Mouse (Mus musculus): ENCODE data around the gene Matn3.
"Not testable (repeated sequence)": the region's sequence is repeated elsewhere in the genome, so short reads cannot be mapped to it uniquely, and the experiment has no call there.

Gene Matn3

GRCm38 (mm10) chr12:8927652-8928051 lies 20.1 kb upstream of the Matn3 start:
- Histone ChIP-seq H3K4me1 (replicated peaks; ENCODE audit: low read depth, low read length) (peaks cover 48% of the 10 kb centered on the region), H3K4me3 (replicated peaks; ENCODE audit: low read length) (no peak overlapping the region), H3K36me3 (ENCODE audit: insufficient read depth, low read length) (peaks cover 59% of the 10 kb centered on the region), H3K9me3 (ENCODE audit: low read length) (no peaks in the 10 kb centered on the region), H3K27me3 (ENCODE audit: insufficient read depth, low read length) (no peaks in the 10 kb centered on the region)
- TF ChIP-seq NANOG (IDR thresholded peaks at IDR 0.05; ENCODE audit: borderline replicate concordance, low read length) (no peak), POU5F1 (IDR thresholded peaks at IDR 0.05; ENCODE audit: borderline replicate concordance, low read length) (no peak), CTCF (conservative IDR thresholded peaks at IDR 0.05; ENCODE audit: low read length) (no peak)

DNA sequence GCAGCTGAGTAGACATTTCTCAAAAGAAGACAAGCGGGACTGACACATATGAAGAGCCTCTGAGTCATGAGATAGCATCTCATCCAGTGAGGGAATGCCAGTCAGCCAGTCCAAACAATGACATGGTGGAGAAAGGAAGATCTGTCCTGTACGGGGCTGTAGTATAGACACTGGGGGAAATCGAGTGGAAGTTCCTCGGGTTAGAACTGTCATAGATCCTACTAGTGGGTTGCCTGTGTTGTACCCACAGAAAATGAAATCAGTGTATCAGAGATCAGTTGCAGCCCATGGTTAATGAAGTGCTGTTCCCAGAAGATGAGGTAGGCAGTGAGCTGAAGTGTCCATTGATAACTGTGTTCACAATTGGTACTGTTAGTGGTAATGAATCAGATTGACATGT lies 19.0 kb upstream of the Matn3 start:
- Histone ChIP-seq H3K4me3 (replicated peaks; ENCODE audit: low read length) (no peak overlapping the region), H3K27me3 (ENCODE audit: insufficient read depth, low read length) (no peaks in the 10 kb centered on the region), H3K36me3 (ENCODE audit: insufficient read depth, low read length) (peaks cover 65% of the 10 kb centered on the region), H3K9me3 (ENCODE audit: low read length) (no peaks in the 10 kb centered on the region), H3K4me1 (replicated peaks; ENCODE audit: low read depth, low read length) (peaks cover 37% of the 10 kb centered on the region)
- TF ChIP-seq NANOG (IDR thresholded peaks at IDR 0.05; ENCODE audit: borderline replicate concordance, low read length) = no peak
- no peak for TF ChIP-seq POU5F1 (IDR thresholded peaks at IDR 0.05; ENCODE audit: borderline replicate concordance, low read length)
- no peak for TF ChIP-seq CTCF (conservative IDR thresholded peaks at IDR 0.05; ENCODE audit: low read length)

DNA sequence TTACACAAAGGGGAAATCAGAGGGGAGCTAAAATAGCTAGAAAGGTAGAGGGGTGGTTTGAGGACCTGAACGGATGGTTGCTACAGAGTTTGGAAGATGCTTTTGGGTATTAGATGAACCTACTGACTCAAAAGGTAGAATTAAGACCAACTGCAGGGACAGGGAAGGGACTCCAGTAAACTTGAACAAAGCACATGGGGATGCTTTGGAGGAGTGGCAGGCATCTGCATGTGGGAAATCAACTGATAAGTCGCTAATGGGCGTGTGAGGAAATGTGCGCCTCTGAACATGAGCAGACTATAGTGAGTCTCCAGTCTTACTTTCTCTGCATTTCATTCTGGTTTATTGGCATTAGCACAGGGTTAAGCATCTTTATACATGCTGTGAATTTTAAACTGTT lies 16.6 kb upstream of the Matn3 start:
- Histone ChIP-seq H3K4me1 (replicated peaks; ENCODE audit: low read depth, low read length) (peaks cover 28% of the 10 kb centered on the region), H3K27me3 (ENCODE audit: insufficient read depth, low read length) (no peaks in the 10 kb centered on the region), H3K36me3 (ENCODE audit: insufficient read depth, low read length) (peaks cover 70% of the 10 kb centered on the region), H3K9me3 (ENCODE audit: low read length) (no peaks in the 10 kb centered on the region), H3K4me3 (replicated peaks; ENCODE audit: low read length) (no peak overlapping the region)
- no peak for TF ChIP-seq CTCF (conservative IDR thresholded peaks at IDR 0.05; ENCODE audit: low read length)
- TF ChIP-seq POU5F1 (IDR thresholded peaks at IDR 0.05; ENCODE audit: borderline replicate concordance, low read length) = no peak
- TF ChIP-seq NANOG (IDR thresholded peaks at IDR 0.05; ENCODE audit: borderline replicate concordance, low read length) = no peak

- TF ChIP-seq CTCF (conservative IDR thresholded peaks at IDR 0.05; ENCODE audit: low read length) (no peak), NANOG (IDR thresholded peaks at IDR 0.05; ENCODE audit: borderline replicate concordance, low read length) (no peak), POU5F1 (IDR thresholded peaks at IDR 0.05; ENCODE audit: borderline replicate concordance, low read length) (no peak)
Measured at GRCm38 (mm10) chr12:8935349-8935748, 12.4 kb upstream of the Matn3 start.

DNA sequence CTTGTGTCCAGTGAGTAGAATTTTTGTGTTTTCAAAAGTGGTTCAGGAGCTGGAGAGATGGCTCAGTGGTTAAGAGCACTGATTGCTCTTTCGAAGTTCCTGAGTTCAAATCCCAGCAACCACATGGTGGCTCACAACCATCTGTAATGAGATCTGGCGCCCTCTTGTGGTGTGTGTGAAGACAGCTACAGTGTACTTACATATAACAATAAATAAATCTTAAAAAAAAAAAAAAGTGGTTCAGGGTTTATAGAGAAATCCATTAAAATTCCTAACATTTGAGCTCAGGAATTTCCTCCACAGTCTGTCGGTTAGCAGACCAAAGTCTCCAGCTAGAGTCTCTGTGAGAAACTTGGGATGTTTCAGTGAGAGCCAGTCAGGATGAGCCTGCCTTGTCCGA lies 11.5 kb upstream of the Matn3 start:
- TF ChIP-seq CTCF (conservative IDR thresholded peaks at IDR 0.05; ENCODE audit: low read length) = peak; percentile 30
- H3K4me3 ChIP-seq (replicated peaks; ENCODE audit: low read length); H3K9me3 ChIP-seq (ENCODE audit: low read length); H3K27me3 ChIP-seq (ENCODE audit: insufficient read depth, low read length): not testable (repeated sequence)
- peaks cover 34% of the 10 kb centered on the region for H3K4me1 ChIP-seq (replicated peaks; ENCODE audit: low read depth, low read length)
- H3K36me3 ChIP-seq (ENCODE audit: insufficient read depth, low read length) = peaks cover 73% of the 10 kb centered on the region

More at GRCm38 (mm10) chr12:8935349-8935748, 12.4 kb upstream of the Matn3 start:
- Histone ChIP-seq H3K36me3 (ENCODE audit: insufficient read depth, low read length) (peaks cover 76% of the 10 kb centered on the region), H3K27me3 (ENCODE audit: insufficient read depth, low read length) (no peaks in the 10 kb centered on the region), H3K4me3 (replicated peaks; ENCODE audit: low read length) (no peak overlapping the region), H3K4me1 (replicated peaks; ENCODE audit: low read depth, low read length) (peaks cover 34% of the 10 kb centered on the region), H3K9me3 (ENCODE audit: low read length) (no peaks in the 10 kb centered on the region)

DNA sequence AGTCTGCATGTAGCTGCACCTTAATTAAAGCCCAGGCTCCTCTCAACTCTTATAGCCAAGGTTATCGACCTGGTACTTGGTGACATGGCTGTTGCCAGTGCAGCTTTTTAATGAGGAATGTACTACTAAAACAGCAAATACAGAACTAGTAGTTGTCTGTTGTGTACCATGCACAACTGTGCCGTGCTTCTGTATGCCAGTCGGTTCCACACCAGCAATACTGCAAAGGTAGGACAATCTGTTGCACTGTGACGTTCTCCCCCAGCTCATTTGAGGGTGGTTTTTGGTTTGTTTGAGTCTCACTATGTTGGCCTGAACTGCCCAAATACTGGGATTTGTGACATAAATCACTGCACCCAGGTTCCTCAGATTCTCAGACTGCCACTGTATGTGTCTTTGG lies 8.2 kb upstream of the Matn3 start:
- Histone ChIP-seq H3K27me3 (ENCODE audit: insufficient read depth, low read length) (no peaks in the 10 kb centered on the region), H3K4me3 (replicated peaks; ENCODE audit: low read length) (no peak overlapping the region), H3K4me1 (replicated peaks; ENCODE audit: low read depth, low read length) (peaks cover 51% of the 10 kb centered on the region), H3K9me3 (ENCODE audit: low read length) (no peaks in the 10 kb centered on the region), H3K36me3 (ENCODE audit: insufficient read depth, low read length) (peaks cover 46% of the 10 kb centered on the region)
- TF ChIP-seq POU5F1 (IDR thresholded peaks at IDR 0.05; ENCODE audit: borderline replicate concordance, low read length) = no peak
- TF ChIP-seq NANOG (IDR thresholded peaks at IDR 0.05; ENCODE audit: borderline replicate concordance, low read length) = no peak
- no peak for TF ChIP-seq CTCF (conservative IDR thresholded peaks at IDR 0.05; ENCODE audit: low read length)

DNA sequence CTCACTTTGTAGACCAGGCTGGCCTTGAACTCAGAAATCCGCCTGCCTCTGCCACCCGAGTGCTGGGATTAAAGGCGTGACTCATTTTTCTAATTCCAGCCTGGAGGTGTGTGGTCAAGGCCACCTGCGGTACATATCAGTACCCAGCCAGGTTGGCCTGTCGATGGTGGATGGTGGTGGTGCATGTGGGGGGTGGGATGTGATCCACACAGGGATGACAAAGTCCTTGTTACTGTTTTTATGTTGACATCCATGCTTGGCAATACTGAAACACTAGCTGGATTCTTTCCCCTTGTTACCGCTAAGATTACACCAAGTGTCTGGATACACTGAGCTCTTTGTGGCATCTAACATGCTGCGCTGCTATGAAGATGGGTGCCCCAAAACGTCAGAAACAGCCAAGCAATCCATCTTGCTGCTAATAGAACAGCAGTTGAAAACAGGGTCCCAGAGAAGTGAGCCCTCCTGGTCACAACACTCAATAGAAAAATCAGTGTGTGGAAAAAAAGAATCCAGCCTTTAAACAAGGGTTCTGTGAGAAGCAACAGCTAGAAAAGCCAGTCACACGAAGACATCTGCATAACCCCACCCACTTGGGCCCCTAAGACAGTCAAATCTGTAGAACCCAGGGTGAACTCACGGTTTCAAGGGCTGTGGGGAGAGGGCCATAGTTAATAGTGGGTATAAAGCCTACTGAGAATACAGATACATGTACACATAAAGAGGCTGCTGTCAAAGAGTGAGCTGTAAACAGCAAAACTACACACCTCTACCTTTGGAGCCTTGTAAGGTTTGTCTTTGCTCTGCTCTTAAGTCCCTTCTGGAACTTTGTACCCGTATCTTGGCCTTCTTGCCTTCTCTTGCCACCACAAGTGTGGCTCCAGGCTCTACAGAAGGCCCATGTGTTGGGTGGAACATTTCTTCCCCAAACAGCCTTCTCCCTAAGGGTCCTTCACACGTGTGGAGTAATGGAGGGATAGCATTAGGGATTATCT lies 7.4 kb upstream of the Matn3 start:
- no peak overlapping the region for H3K4me3 ChIP-seq (replicated peaks; ENCODE audit: low read length)
- no peaks in the 10 kb centered on the region for H3K9me3 ChIP-seq (ENCODE audit: low read length)
- peaks cover 49% of the 10 kb centered on the region for H3K4me1 ChIP-seq (replicated peaks; ENCODE audit: low read depth, low read length)
- peaks cover 38% of the 10 kb centered on the region for H3K36me3 ChIP-seq (ENCODE audit: insufficient read depth, low read length)
- peaks cover under 1% of the 10 kb centered on the region; the same call in 1 of the 2 replicates for H3K27me3 ChIP-seq (ENCODE audit: insufficient read depth, low read length)
- TF ChIP-seq NANOG (IDR thresholded peaks at IDR 0.05; ENCODE audit: borderline replicate concordance, low read length) = no peak
- no peak for TF ChIP-seq POU5F1 (IDR thresholded peaks at IDR 0.05; ENCODE audit: borderline replicate concordance, low read length)
- no peak for TF ChIP-seq CTCF (conservative IDR thresholded peaks at IDR 0.05; ENCODE audit: low read length)

DNA sequence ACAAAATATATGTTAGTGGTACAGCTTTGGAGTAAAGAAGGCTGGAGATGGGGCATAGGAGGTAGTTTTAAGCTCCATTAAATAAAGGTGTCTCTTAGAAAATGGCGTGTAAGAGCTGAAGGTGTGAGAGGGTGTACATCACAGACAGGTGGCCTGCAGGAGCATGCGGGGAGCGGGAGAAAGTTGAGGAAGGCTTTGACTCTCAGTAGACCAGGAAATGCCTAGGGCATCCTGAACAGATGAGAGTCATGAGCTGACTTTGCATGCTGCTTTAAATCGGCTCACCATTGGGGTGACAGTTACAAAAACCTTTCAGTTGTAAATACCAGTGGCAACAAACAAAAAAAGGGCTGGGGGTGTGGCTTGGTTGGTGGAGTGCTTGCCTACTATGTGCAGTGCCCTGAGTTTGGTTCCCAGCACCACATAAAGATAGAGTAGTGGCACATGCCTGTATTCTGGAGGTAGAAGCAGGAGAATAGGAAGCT lies 6.6 kb upstream of the Matn3 start:
- Histone ChIP-seq H3K27me3 (ENCODE audit: insufficient read depth, low read length) (peaks cover 8% of the 10 kb centered on the region), H3K4me3 (replicated peaks; ENCODE audit: low read length) (no peak overlapping the region), H3K36me3 (ENCODE audit: insufficient read depth, low read length) (peaks cover 29% of the 10 kb centered on the region), H3K9me3 (ENCODE audit: low read length) (no peaks in the 10 kb centered on the region), H3K4me1 (replicated peaks; ENCODE audit: low read depth, low read length) (peaks cover 46% of the 10 kb centered on the region)
- TF ChIP-seq CTCF (conservative IDR thresholded peaks at IDR 0.05; ENCODE audit: low read length) = no peak
- no peak for TF ChIP-seq POU5F1 (IDR thresholded peaks at IDR 0.05; ENCODE audit: borderline replicate concordance, low read length)
- TF ChIP-seq NANOG (IDR thresholded peaks at IDR 0.05; ENCODE audit: borderline replicate concordance, low read length) = no peak
